Mouse (Mus musculus): ENCODE measurements around the gene Tagap.
A peak's percentile ranks its signal among the peaks of the same experiment; 100 is the strongest.

Gene Tagap

GRCm38 (mm10) chr17:7925413-7926160, at the start of gene Tagap:
TSS of gene Tagap (plus strand) at chr17:7926000.
- no peak for DNase-seq (ENCODE audit: low spot score in 2 of 2)

DNA sequence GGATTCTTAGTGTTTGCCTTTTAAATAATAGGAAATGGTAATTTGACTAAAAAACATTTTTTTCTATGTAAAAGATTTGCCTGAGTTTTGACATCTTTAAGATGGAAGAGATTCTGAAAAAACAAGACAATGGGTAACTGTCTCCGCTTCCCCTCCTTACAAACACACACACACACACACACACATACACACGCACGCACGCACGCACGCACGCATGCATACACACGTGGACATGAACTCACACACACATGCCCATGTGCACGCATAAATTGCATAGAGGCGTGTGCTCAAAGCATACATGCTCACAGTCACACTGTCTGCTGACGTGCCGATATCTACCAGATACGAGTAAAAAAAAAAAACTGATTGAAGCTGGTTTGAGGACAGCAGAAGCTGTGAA, 49.3 kb upstream of the Tagap start:
- DNase-seq (ENCODE audit: low spot score in 2 of 2) = no peak

DNA sequence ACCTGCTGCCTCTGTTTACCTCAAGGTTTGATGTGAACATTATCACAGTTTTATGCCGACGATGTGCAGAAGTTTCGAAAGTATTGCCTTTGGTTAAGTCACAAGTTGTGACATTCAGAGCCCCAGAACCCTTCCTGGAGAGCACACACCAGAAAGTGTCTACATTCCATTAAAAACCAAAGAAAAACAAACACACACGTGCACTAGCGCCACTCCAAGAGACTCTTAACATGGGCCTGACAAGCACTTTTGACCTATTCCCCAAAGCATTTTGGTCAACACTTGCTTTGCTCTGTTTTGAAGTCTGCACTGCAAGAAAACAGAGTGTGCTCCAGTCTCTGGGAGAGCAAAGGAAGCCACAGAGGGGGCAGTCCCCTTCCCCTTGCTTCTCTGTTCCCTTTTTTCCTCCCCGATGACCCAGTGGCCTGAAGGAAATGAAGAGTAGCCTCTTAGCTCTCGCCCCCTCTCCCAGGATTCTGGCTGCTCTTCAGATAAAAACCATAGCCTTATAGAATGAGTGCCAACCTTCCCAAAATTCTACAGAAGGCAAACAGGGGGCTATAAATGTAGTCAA, 48.5 kb upstream of the Tagap start:
- DNase-seq (ENCODE audit: low spot score in 2 of 2) = no peak

- no peak for DNase-seq (ENCODE audit: low spot score in 2 of 2)
These were observed 47.9 kb upstream of the Tagap start for GRCm38 (mm10) chr17:7877878-7878277.

DNA sequence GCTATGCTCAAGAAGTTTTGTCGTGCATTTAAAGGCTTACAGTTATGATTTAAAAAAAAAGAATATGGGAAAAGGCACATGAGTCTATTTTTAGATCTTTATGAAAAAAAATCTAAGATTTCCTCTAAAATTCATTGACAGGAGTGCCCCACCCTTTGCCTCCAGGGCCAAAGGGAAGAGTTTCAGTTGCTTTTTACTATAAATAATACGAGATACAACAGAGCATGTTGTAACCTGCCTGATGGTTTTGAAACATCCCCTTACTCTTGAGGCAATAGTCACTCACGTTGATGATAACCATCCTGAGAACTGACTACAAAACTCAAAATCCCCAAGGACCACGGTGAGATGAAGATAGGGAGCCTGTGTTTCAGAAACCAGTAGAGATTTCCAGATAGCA, 46.3 kb upstream of the Tagap start:
- DNase-seq (ENCODE audit: low spot score in 2 of 2) = no peak

GRCm38 (mm10) chr17:7883126-7883525, 42.7 kb upstream of the Tagap start:
- DNase-seq (ENCODE audit: low spot score in 2 of 2) = no peak

GRCm38 (mm10) chr17:7884606-7885005, 41.2 kb upstream of the Tagap start:
- no peak for DNase-seq (ENCODE audit: low spot score in 2 of 2)

GRCm38 (mm10) chr17:7887071-7887815, 38.6 kb upstream of the Tagap start:
- DNase-seq (ENCODE audit: low spot score in 2 of 2) = no peak

DNA sequence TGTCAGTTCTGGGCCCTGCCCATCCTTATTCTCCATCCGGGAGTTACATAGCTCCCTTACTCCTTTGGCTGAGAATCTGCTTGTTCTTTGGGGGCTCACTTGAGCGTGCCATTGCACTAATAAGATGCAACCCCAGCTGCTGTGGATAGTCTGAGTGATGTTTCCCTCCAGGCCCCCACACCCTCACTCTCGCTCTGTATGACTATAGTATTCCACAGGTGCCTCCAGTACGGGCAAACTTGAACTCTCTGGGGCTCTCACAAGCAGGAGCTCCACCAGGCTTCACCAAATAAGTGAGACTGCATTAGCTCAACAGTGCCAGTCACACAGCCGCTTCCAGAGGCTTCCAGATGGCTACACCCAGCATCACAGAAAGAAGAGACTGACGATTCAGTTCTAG, 37.5 kb upstream of the Tagap start:
- DNase-seq (ENCODE audit: low spot score in 2 of 2) = no peak

DNA sequence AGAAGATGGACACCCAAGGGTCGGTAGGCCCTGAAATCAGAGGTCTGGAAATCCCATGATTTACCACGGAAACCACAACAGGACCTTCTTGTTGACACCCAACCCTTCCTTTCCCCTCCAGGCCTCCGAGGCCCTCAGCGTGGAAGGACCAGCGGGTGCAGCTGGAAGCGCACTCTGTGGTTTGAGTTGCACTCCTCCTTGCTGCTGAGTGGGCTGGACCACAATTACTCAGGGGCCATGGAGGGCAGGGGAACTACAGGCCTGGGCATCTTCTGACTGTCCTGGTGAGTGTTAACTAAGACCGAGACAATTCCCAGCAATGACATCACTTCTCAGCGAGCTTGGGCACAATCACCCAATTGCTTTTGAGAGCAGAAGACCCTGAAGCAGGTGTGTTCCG, 36.8 kb upstream of the Tagap start:
- no peak for DNase-seq (ENCODE audit: low spot score in 2 of 2)

DNA sequence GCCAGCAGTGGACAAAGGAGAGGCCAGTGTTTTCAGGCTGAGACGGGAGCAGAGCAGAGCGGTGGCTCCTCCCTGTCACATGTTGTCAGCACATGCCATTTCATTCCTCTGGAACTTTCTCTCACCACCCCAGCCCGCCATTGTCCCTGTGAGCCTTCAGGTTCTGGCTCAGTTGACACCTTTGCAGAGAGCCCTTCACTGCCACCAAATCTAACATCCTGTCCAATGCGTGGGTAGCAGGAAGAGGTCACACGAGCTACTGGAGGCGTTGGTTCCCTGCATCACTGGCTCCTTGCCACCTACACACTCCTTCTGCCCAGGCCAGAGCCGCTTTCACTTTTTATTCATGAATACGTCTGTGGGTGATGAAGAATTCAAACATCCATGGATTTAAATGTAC, 33.1 kb upstream of the Tagap start:
- no peak for DNase-seq (ENCODE audit: low spot score in 2 of 2)

GRCm38 (mm10) chr17:7894094-7894493, 31.7 kb upstream of the Tagap start:
- no peak for DNase-seq (ENCODE audit: low spot score in 2 of 2)

DNA sequence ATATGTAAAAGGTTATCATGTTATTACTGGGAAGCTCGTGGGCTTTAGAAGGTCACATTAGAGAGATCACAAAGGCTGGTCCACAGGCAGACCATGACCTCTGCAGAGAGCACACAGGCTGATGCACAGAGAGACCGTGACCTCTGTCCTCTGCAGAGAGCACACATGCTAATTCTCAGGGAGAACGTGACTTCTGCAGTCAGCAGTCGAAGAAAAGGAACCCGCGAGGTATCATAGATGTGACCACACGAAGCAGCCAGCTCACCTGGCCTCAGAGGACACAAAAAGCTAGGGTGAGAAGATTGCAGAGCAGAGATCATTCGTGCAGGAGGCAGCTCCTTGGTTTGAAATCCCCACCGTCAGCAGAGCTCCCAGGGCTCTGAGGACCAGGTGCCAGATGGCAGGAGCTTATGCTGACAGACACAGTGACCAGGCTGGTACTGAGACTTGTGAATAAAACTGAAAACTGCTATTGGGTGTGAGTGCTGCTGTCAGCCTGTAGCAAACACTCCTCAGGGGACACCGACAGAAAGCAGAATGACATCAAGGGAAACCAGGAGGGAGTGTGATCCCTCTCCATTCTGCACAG, 29.7 kb upstream of the Tagap start:
- no peak for DNase-seq (ENCODE audit: low spot score in 2 of 2)

GRCm38 (mm10) chr17:7897120-7897519, 28.7 kb upstream of the Tagap start:
- no peak for DNase-seq (ENCODE audit: low spot score in 2 of 2)

GRCm38 (mm10) chr17:7897756-7898155, 28.0 kb upstream of the Tagap start:
- no peak for DNase-seq (ENCODE audit: low spot score in 2 of 2)

GRCm38 (mm10) chr17:7899233-7899632, 26.6 kb upstream of the Tagap start:
- peak in 1 of 2 experiments; percentile 72 for DNase-seq (ENCODE audit: low spot score in 2 of 2)

DNA sequence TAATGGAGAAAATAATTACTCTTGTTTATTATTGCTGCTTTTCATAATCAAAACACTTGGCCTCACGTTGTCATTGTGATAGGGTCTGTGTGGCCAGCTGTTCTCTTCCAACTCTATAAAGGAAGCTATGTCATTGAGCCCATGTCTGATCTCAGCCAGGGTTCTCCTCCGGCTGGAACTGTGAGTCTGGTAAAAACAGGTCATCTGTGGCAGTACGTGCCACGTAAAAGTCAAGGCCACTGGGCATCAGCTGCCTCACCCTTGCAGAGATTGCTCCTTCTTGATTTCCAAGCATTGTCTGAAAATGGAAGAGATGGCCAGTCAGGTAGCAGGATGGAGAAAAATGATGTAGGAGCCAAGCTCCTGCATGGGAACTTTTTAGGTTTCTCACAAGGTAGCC, 25.8 kb upstream of the Tagap start:
- no peak for DNase-seq (ENCODE audit: low spot score in 2 of 2)

DNA sequence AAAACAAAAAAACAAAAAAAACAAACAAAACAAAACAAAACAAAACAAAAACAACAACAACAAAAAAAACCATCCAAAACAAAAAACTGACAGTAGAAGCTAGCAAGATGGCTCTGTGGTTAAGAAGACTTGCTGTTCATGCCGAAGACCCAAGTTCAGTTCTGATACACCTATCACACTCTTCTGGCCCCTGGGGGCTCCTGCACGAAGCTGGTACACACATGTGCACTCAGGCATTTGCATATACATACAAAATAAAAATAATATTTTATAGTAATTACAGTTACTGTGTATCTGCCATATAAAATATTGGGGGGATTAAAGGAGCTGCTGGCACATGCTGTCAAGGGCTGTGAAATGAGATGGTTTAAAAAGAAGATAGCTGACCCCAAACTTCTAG, 24.3 kb upstream of the Tagap start:
- DNase-seq (ENCODE audit: low spot score in 2 of 2) = no peak

DNA sequence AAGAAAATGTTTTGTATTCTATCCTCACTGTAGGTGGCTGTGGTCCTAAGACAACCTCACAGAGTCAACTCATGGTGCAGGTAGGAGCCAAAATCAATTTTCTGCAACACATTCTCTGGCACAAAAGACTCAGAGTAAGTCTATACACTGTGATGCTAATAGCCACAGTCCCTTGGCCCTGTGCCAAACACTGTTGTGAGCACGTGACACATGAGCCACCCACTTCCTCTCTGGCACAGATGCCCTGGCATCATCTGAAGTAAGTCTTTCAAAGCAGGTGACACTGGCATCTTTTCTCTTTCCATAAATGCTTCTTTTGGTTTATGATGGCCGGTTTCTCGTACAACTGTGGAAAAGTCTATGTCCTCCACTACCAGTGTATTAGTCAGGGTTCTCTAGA, 23.4 kb upstream of the Tagap start:
- DNase-seq (ENCODE audit: low spot score in 2 of 2) = no peak

- DNase-seq (ENCODE audit: low spot score in 2 of 2) = no peak
These were observed 20.8 kb upstream of the Tagap start for GRCm38 (mm10) chr17:7904992-7905391.

- no peak for DNase-seq (ENCODE audit: low spot score in 2 of 2)
These were observed 19.7 kb upstream of the Tagap start for GRCm38 (mm10) chr17:7905936-7906685.
